Mouse (Mus musculus): Measurements from ENCODE around the gene Ndufa9.

DNA sequence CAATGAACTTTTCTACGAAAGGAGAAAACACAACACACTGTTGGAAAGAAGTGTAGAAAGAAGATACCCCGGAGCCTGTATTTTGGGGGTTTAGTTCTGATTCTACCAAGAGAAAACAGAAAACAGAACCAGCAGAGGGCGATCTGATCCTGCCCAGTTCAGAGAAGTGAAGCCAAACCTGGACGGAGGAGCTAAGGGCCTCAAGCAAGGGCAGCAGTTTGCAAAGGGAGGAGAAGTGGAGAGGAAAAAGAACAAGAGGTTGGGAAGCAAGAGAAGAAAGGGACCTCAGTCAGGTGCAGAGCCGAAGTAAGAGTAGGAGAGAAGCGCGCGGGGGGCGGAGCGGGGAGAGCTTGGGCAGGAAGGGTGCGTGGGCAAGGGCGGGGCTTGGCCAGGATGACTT is 57.0 kb downstream of the Ndufa9 start:
- TF ChIP-seq POLR2A (IDR thresholded peaks at IDR 0.05; ENCODE audit: low read depth, low read length) (no peak), CTCF (conservative IDR thresholded peaks at IDR 0.05; ENCODE audit: insufficient read depth, insufficient read length, low read depth, low read length) (peak; percentile 49)

Data from kidney, adult 2 months (tissue).